Mouse (Mus musculus) limb, embryonic 12.5 days (tissue): ENCODE results near the gene Eef2. TPM values are rescaled to one million over a fixed set of nuclear protein-coding genes. Genes with fewer than 3 reads are reported as not detected.
A peak's percentile ranks its signal among the peaks of the same experiment; 100 is the strongest.
"Not testable (repeated sequence)": the region's sequence is repeated elsewhere in the genome, so short reads cannot be mapped to it uniquely, and the experiment has no call there.

Source experiments
- ATAC-seq: fragments of 200-750 bp; cut with Nextera tagmentation; 2 replicates; pipeline ENCODE4 v1.8.0; 2017; ENCODE audit warnings: low read depth, moderate TSS enrichment; ENCODE audit not compliant: insufficient number of reproducible peaks, insufficient read depth, low FRiP score, low TSS enrichment
- H3K27ac ChIP-seq: fragments of 300-500 bp; sonication (generic); 2 replicates; pipeline ENCODE4 v1.5.1; 2016; ENCODE audit warnings: mild to moderate bottlenecking, moderate library complexity
- H3K27me3 ChIP-seq: fragments of 300-500 bp; sonication (generic); 2 replicates; pipeline ENCODE4 v1.6.1; 2016; ENCODE audit warnings: mild to moderate bottlenecking, moderate library complexity
- H3K36me3 ChIP-seq: fragments of 300-500 bp; sonication (generic); 2 replicates; pipeline ENCODE4 v1.6.1; 2016; ENCODE audit warnings: mild to moderate bottlenecking, moderate library complexity
- H3K4me1 ChIP-seq: fragments of 300-500 bp; sonication (generic); replicated peaks from 2 replicates; pipeline ENCODE4 v1.6.1; 2016
- H3K4me2 ChIP-seq: fragments of 300-500 bp; sonication (generic); 2 replicates; pipeline ENCODE4 v1.6.1; 2016; ENCODE audit warnings: mild to moderate bottlenecking, moderate library complexity
- H3K4me3 ChIP-seq: fragments of 300-500 bp; sonication (generic); replicated peaks from 2 replicates; pipeline ENCODE4 v1.5.1; 2016; ENCODE audit warnings: mild to moderate bottlenecking
- H3K9ac ChIP-seq: fragments of 300-500 bp; sonication (generic); replicated peaks from 2 replicates; pipeline ENCODE4 v1.6.1; 2016; ENCODE audit warnings: mild to moderate bottlenecking, moderate library complexity
- H3K9me3 ChIP-seq: fragments of 300-500 bp; sonication (generic); 2 replicates; pipeline ENCODE4 v1.6.1; 2016; ENCODE audit warnings: mild to moderate bottlenecking, moderate library complexity
- WGBS: fragments of 180-500 bp; shearing (Covaris S2); methylation state at CpG from one replicate; pipeline ENCODE4 v1.1.7; 2016; 5-methylcytosine and 5-hydroxymethylcytosine counted together
- polyA plus RNA-seq: library from polyadenylated mRNA; unstranded; fragments of >200 nt; fragmentation: Nextera tagmentation; extraction: Ambion mirVana; gene quantifications from 2 replicates; pipeline ENCODE4 v1.2.1, GENCODE M21; 2016

The Eef2 gene
- polyA plus RNA-seq, 1 experiment from 2014 or later = 524 TPM

GRCm38 (mm10) chr10:81204137-81204536, 27.7 kb downstream of the Eef2 start:
- no peaks in the 10 kb centered on the region for H3K4me1 ChIP-seq
- H3K9ac ChIP-seq = no peak overlapping the region
- no peak overlapping the region for H3K27ac ChIP-seq
- H3K9me3 ChIP-seq = no peaks in the 10 kb centered on the region
- no peaks in the 10 kb centered on the region for H3K36me3 ChIP-seq
- no peak overlapping the region for H3K4me3 ChIP-seq
- WGBS = 70% methylated on average over 4 of the region's 4 CpGs
- H3K27me3 ChIP-seq = peaks cover 19% of the 10 kb centered on the region
- no peak overlapping the region for H3K4me2 ChIP-seq
- ATAC-seq = no peak

- no peak overlapping the region for H3K27ac ChIP-seq
- H3K27me3 ChIP-seq = 0 out of 2 replicates have a peak, but pooled peaks cover 2% of the 10 kb centered on the region
- peaks cover 5% of the 10 kb centered on the region for H3K9me3 ChIP-seq
- no peaks in the 10 kb centered on the region for H3K4me1 ChIP-seq
- no peak overlapping the region for H3K4me2 ChIP-seq
- no peak for ATAC-seq
- H3K9ac ChIP-seq = no peak overlapping the region
- H3K36me3 ChIP-seq = no peaks in the 10 kb centered on the region
- WGBS = 94% methylated on average over 5 of the region's 5 CpGs
- H3K4me3 ChIP-seq = no peak overlapping the region
Measured at GRCm38 (mm10) chr10:81210154-81210553, 33.7 kb downstream of the Eef2 start.

DNA sequence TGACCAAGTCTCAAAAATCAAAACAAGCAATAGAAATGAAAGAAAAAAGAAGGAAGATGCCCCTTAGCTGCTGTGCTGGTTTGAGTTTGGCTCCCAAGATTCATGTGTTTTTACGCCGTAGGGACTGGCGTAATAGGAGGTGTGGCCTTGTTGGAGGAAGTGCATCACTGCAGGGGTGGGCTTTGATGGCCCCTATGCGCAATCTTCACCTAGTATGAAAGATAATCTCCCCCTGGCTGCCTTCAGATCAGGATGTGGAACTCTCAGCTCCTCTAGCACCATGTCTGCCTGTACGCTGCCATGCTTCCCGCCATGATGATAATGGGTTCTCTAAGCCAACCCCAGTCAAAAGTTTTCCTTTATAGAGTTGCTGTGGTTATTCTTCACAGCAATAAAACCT, 39.8 kb downstream of the Eef2 start:
- Histone ChIP-seq H3K27me3 (peaks cover 13% of the 10 kb centered on the region), H3K4me1 (no peaks in the 10 kb centered on the region), H3K4me3 (no peak overlapping the region), H3K9me3 (no peaks in the 10 kb centered on the region; the same call in 1 of the 2 replicates), H3K9ac (no peak overlapping the region), H3K36me3 (no peaks in the 10 kb centered on the region), H3K4me2 (no peak overlapping the region), H3K27ac (no peak overlapping the region)
- WGBS = 83% methylated on average over 6 of the region's 6 CpGs
- ATAC-seq = no peak

DNA sequence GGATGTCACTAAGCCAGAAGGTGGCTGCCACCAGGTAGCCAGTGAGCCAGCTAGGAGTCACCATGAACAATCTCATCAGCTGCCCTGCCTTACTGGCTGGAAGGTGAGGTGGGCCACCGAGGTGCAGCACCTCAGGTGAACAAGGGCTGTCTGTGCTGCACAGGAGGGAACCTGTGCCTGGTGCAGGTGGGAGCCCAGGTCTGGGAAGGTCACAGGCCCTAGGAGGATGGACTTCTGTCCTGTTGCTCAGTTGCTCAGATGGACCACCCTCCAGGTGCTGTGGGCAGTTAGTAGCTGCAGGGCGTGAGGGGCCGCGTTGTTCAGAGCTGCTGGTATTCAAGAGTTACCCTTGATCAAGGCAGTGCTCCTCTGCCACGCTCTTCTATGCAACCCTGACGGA, 40.4 kb downstream of the Eef2 start:
- Histone ChIP-seq H3K4me3 (no peak overlapping the region), H3K27ac (no peak overlapping the region), H3K4me1 (no peaks in the 10 kb centered on the region), H3K27me3 (peaks cover 13% of the 10 kb centered on the region), H3K36me3 (no peaks in the 10 kb centered on the region), H3K4me2 (no peak overlapping the region), H3K9ac (no peak overlapping the region), H3K9me3 (no peaks in the 10 kb centered on the region; the same call in 1 of the 2 replicates)
- 89% methylated on average over 6 of the region's 6 CpGs for WGBS
- no peak for ATAC-seq

- H3K4me3 ChIP-seq, H3K9me3 ChIP-seq, H3K36me3 ChIP-seq, H3K9ac ChIP-seq, H3K4me2 ChIP-seq, ATAC-seq, H3K27ac ChIP-seq, H3K4me1 ChIP-seq: not testable (repeated sequence)
- 4% methylated on average over 1 of the region's 1 CpGs for WGBS
- H3K27me3 ChIP-seq = peaks cover 13% of the 10 kb centered on the region
Measured at GRCm38 (mm10) chr10:81217267-81217666, 40.8 kb downstream of the Eef2 start.

- Histone ChIP-seq H3K27ac (no peak overlapping the region), H3K9ac (no peak overlapping the region), H3K9me3 (no peaks in the 10 kb centered on the region), H3K4me2 (no peak overlapping the region), H3K4me3 (no peak overlapping the region), H3K27me3 (peaks cover 13% of the 10 kb centered on the region), H3K4me1 (no peaks in the 10 kb centered on the region), H3K36me3 (no peaks in the 10 kb centered on the region)
- WGBS = 36% methylated on average over 7 of the region's 7 CpGs
- ATAC-seq = no peak; the same call in 1 of the 2 replicates
Measured at GRCm38 (mm10) chr10:81217964-81218363, 41.5 kb downstream of the Eef2 start.

GRCm38 (mm10) chr10:81221402-81222015, 45.1 kb downstream of the Eef2 start:
- no peaks in the 10 kb centered on the region for H3K4me1 ChIP-seq
- ATAC-seq = no peak
- H3K4me2 ChIP-seq = no peak overlapping the region
- no peaks in the 10 kb centered on the region for H3K9me3 ChIP-seq
- H3K9ac ChIP-seq = no peak overlapping the region
- no peak overlapping the region for H3K27ac ChIP-seq
- H3K4me3 ChIP-seq = no peak overlapping the region
- WGBS = 92% methylated on average over 5 of the region's 5 CpGs
- peaks cover 13% of the 10 kb centered on the region for H3K27me3 ChIP-seq
- no peaks in the 10 kb centered on the region for H3K36me3 ChIP-seq

DNA sequence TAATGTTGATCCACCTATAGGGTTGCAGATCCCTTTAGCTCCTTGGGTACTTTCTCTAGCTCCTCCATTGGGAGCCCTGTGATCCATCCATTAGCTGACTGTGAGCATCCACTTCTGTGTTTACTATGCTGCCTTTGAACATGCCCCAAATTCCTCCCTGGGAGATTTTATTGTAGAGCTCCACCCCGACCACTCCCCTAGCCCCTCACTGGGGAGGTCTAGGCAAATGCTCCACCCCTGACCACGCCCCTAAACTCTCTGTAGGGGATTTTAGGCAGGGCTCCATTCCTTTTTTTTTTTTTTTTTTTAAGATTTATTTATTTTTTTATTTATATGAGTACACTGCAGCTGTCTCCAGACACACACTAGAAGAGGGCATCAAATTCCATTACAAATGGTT, 47.3 kb downstream of the Eef2 start:
- H3K27ac ChIP-seq, H3K4me1 ChIP-seq, H3K9ac ChIP-seq, ATAC-seq, H3K36me3 ChIP-seq, H3K9me3 ChIP-seq, H3K4me3 ChIP-seq, H3K4me2 ChIP-seq: not testable (repeated sequence)
- peaks cover 13% of the 10 kb centered on the region for H3K27me3 ChIP-seq
- WGBS = 49% methylated on average over 2 of the region's 2 CpGs

DNA sequence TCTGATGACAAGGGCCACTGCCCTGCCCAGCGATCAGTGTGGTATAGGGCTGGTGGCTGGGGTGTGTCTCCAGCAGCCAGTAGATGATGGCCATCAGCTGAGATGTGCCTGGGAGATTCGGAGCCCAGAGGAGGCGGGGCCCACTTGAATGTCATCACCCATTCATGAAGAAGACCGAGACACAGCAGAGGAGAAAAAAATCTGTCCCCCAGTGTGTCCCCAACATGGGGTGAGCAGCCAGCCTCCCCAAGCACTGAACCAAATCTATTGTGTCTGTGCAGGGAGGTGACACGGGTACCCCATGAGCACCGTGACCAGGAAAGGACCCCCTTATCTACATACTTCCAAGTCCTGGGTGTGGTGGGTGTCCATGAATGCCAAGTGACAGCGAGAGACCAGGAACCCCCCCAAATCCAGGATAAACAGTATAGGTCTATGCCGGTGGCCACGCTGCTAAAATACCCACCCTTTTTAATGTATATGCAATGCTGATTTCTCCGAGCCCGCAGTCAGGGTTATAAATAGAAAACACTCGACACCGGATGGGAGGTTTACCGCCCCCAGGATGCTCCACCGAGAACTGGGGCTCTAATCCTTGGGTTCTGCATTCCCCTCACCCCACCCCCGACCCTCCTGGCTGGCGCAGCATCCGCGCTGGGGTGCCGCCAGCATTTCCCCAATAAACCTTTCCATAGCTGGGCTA, 53.5 kb downstream of the Eef2 start:
- H3K9ac ChIP-seq = no peak overlapping the region
- no peak for ATAC-seq
- H3K36me3 ChIP-seq = no peaks in the 10 kb centered on the region
- peak overlapping the region; percentile 33 for H3K4me2 ChIP-seq
- 12% methylated on average over 20 of the region's 20 CpGs for WGBS
- no peak overlapping the region for H3K27ac ChIP-seq
- peaks cover 52% of the 10 kb centered on the region for H3K27me3 ChIP-seq
- H3K4me1 ChIP-seq = peaks cover 14% of the 10 kb centered on the region
- peak overlapping the region; percentile 21; the same call in 1 of the 2 replicates for H3K4me3 ChIP-seq
- no peaks in the 10 kb centered on the region for H3K9me3 ChIP-seq

DNA sequence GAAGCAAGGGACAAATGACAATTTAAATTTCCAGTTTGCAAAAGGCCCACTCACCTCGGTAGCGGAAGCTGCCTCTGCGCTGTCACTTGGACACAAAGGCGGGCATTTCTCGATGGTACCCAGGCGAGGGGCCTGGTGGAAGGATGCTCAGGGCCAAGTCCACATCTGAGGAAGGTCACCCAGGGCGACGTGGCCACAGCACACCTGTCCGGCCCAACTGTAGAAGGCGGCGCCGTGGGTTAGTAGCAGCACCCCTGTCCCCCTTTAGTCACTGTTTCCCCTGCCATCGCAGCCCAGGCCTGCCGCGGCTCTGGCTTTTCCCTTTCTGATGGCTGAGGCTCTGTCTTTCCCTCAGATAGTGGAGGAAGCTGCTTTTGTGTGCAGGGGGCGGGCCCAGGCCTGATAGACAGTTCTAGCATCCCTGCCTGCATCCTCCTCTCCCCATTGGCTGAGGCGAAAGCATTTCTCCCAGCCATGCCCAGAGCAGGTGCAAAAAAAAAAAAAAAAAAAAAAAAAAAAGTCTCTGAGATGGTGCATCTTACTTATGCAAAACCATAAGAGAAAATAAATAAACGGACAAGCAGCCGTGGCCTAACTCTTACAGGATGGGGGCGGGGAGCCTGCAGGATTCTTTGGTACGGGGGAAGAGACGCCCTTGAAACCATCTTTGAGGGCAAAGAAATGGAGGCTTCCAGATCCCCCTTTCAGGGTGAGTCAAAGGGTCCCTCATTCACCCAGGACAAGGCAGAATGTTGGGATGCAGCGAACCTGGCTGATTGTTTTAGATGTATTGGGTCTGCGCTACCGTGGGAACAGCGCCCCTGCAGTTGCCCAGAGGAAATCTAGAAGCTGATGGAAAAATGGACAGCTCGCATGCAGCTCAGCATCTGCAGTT, 54.3 kb downstream of the Eef2 start, which contains the start of gene Atcay:
Gene Atcay (minus strand): TSS at position 396 of the 895 bp plus-strand sequence.
- peak within 1 kb of the TSS; percentile 33 for H3K4me2 ChIP-seq
- H3K36me3 ChIP-seq = no peaks in the 10 kb centered on the region
- H3K27ac ChIP-seq = no peak within 1 kb of the TSS
- H3K4me1 ChIP-seq = peaks cover 14% of the 10 kb centered on the region
- H3K9me3 ChIP-seq = no peaks in the 10 kb centered on the region
- peaks cover 52% of the 10 kb centered on the region for H3K27me3 ChIP-seq
- 9% methylated on average over 27 of the region's 27 CpGs for whole genome bisulfite sequencing
- H3K9ac ChIP-seq = peak within 1 kb of the TSS; percentile 37; the same call in 1 of the 2 replicates
- ATAC-seq = no peak
- peak within 1 kb of the TSS; percentile 21 for H3K4me3 ChIP-seq

GRCm38 (mm10) chr10:81231436-81231835, 55.0 kb downstream of the Eef2 start:
- Histone ChIP-seq H3K4me2 (no peak overlapping the region), H3K4me3 (no peak overlapping the region), H3K27ac (no peak overlapping the region), H3K9me3 (no peaks in the 10 kb centered on the region), H3K36me3 (no peaks in the 10 kb centered on the region), H3K4me1 (peaks cover 14% of the 10 kb centered on the region), H3K9ac (no peak overlapping the region), H3K27me3 (peaks cover 52% of the 10 kb centered on the region)
- no peak for ATAC-seq
- 55% methylated on average over 7 of the region's 7 CpGs for WGBS
